Mouse (Mus musculus): ENCODE data around the gene Zbtb40.

Gene Zbtb40

GRCm38 (mm10) chr4:136934746-136935613, 113.6 kb downstream of the Zbtb40 start:
- no peak for DNase-seq (ENCODE audit: low spot score in 2 of 2)

GRCm38 (mm10) chr4:136930474-136930873, 118.1 kb downstream of the Zbtb40 start:
- no peak for DNase-seq (ENCODE audit: low spot score in 2 of 2)

Data from spleen, postnatal 14 days (tissue).